Mouse (Mus musculus) myocyte (in vitro differentiated cells): ENCODE results near the gene Glipr1l3.
"Not testable (repeated sequence)": the region's sequence is repeated elsewhere in the genome, so short reads cannot be mapped to it uniquely, and the experiment has no call there.

Experiments used
- POLR2A ChIP-seq: IDR thresholded peaks from one replicate; pipeline ENCODE4 v1.6.1; 2011; ENCODE audit warnings: low read depth, mild to moderate bottlenecking, control low read depth, moderate library complexity; ENCODE audit not compliant: insufficient read length
- TCF12 ChIP-seq: IDR thresholded peaks from one replicate; pipeline ENCODE4 v1.6.1; 2011; ENCODE audit warnings: mild to moderate bottlenecking, control low read depth; ENCODE audit not compliant: poor library complexity, insufficient read depth, severe bottlenecking

- TF ChIP-seq POLR2A, TCF12: not testable (repeated sequence)
Measured at GRCm38 (mm10) chr10:112193919-112194318, 33.8 kb upstream of the Glipr1l3 start.
